Mouse (Mus musculus): ENCODE measurements around the gene Fahd2a.

The Fahd2a gene

DNA sequence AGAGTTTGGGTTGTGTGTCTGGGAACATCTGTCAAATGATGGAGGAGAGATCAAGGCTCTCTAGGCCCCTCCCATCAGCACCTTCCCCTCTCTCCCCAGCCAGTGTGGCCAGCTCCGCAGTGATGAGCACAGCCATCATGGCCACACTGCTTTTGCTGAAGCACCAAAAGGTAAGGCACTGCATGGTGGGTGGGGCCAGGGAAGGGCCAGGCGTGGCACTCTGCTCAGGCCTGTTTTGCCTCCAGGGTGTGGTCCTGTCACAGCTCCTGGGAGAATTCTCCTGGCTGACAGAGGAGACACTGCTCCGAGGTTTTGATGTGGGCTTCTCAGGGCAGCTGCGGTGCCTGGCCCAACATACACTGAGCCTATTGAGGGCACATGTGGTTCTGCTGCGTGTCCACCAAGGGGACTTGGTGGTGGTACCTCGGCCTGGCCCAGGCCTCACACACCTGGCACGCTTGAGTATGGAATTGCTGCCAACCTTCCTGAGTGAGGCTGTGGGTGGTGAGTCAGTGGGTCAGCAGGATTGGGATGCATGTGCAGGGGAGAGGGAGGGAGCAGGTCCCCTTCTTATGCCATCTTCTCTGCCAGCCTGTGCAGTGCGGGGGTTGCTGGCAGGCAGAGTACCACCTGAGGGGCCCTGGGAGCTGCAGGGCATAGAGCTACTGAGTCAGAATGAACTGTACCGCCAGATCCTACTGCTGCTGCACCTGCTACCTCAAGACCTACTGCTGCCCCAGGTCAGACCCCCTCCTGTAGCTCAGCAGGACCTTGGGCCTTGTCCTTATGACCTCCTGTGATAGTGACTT lies 10.7 kb downstream of the Fahd2a start:
- no peak for DNase-seq (ENCODE audit: low spot score in 2 of 2)

DNA sequence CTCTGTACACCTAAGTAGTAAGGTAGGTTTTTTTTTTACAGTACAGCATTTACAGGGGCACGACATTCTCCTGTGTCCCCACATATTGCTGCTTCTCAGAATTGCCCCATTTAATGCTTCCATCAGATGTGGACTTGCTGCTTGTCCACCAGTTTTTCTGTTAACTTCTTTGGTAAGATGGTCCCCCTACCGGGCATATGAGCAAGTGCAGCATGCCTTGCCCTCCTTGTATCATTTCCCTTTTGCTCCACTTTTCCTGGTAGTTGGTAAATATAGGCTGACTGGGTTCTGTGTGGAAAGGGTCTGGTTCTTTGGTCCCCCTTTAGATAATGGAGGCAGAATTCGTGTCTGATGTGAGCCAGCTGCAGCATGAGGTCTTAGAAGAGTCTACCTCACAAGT lies 14.1 kb downstream of the Fahd2a start:
- DNase-seq (ENCODE audit: low spot score in 2 of 2), result peak in 1 of 2 experiments; percentile 27

DNA sequence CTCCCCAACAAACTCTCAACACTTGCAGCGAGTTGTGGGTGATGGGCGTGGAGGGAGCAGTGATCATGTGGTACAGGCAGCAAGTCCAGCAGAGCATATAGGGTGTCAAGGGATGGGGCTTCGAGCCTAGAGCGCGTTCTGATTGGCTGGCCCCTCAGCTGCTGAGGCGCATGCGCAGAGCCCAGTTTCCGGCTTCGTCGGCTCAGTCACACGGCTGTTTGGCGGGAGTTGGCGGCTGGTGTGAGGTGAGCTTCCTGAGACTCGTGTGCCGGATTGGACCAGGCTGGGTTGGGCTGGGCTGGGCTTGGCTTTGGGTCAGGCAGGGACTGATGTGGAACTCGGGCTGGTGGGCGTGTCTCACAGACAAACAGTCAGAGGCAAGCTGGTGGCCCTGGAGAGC lies 19.4 kb downstream of the Fahd2a start, which contains the start of gene Gpat2:
TSS of gene Gpat2 (plus strand) at position 223 of the 400 bp plus-strand sequence.
- DNase-seq (ENCODE audit: low spot score in 2 of 2), result no peak

DNA sequence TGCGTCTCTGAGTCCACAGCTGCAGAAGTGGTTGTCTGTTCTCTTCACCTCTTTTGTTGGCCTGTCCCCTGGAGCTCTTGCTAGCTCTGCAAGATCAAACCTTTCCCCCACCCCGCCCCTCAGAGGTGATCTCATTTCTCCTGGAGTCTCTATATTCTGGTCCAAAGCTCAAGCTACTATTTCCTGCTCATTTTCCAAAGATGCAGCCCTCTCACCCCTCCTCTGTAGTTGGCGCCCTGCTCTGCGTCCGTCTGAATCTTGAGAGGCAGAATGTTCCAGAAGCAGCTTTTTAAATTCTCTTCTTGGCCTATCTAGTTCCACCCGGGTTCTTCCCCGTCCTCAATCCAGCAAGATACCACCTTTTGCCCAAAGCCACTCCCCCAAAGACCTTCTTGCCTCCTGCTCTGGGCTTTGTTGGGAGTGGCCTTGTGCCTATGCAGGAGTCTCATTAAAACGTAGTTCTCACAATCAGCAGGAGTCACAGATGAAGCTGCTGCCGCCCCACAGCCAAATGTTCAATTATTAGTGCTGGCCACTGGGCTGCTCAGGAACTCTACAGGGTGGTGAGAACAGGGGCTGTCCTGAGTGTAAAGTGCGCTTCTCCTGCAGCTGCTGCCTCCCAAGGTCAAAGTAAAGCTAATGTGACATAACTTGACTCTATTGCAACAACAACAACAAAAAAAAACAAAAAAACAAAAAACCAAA lies 25.9 kb downstream of the Fahd2a start:
- no peak for DNase-seq (ENCODE audit: low spot score in 2 of 2)

DNA sequence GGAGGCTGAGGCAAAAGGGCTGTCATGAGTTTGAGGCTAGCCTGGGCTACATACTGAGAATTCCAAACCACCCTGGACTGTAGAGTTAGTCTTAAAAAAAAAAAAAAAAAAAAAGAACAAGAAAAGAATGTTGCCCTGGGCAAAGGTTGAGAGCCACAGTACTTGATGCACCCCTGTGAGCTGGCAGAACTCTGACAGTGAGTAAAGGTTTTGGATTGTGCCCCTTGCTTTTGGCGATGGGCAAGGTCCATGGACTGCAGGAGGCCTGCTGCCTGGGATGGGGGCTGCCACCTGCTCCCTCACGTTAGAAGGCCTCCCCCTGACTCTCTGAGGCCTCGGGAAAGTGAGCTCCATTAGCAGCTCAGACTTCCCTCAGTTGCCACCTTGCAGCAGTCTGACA lies 27.7 kb downstream of the Fahd2a start:
- DNase-seq (ENCODE audit: low spot score in 2 of 2), result no peak

DNA sequence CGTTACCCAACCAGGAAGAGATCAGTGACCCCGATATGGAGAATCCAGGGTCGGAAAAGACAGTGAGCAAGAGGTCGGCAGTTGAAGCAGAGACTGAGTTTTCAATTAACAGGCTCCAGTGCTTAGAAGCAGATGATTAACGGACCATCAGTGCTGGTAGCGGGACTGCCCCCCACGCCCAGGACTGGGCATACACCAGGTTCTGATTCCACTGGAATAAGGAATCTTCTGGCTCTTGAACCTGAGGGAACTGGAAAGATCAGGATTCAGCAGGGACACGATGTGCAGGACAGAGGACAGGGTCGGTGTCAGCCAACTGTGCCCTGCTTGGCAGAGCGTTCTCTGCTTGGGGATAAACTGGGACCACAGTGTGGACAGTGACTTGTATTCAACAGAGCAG lies 28.6 kb downstream of the Fahd2a start:
- DNase-seq (ENCODE audit: low spot score in 2 of 2), result no peak

DNA sequence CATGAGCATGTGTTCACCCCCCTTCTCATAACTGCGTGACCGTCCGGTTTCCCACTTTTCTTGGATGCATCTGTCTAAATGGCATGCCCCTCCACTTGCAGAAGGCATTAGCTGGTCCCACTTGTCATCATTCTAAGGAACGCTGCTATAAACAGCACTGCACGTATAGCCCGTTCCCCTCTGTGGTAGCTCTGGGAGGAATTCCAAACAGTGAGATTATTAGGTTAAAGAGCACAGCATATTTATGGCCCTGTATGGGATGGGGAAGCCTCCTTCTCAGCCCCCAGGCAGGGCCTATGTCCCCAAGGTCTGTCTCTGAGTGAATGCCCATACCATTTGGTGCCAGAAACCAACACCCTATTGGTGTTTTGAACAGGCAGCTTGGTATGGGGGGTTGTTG lies 33.2 kb downstream of the Fahd2a start:
- DNase-seq (ENCODE audit: low spot score in 2 of 2), result no peak

DNA sequence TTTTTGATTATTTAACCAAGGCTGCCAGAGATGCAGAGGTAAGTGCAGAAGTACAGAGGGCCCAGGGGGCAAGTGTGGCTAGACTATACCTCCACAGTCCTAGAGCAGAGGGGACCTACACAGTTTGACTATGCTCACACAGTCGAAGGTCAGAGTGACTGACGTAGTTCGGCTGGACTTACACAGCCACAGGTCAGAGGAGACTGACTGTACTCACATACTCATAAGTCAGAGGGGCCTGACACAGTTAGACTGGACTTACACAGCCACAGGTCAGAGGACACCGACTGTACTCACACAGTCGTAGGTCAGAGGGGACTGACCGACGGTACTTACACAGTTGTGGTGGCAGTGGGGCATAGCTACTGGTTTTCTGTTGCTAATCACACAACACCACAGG lies 45.6 kb downstream of the Fahd2a start:
- DNase-seq (ENCODE audit: low spot score in 2 of 2), result no peak

DNA sequence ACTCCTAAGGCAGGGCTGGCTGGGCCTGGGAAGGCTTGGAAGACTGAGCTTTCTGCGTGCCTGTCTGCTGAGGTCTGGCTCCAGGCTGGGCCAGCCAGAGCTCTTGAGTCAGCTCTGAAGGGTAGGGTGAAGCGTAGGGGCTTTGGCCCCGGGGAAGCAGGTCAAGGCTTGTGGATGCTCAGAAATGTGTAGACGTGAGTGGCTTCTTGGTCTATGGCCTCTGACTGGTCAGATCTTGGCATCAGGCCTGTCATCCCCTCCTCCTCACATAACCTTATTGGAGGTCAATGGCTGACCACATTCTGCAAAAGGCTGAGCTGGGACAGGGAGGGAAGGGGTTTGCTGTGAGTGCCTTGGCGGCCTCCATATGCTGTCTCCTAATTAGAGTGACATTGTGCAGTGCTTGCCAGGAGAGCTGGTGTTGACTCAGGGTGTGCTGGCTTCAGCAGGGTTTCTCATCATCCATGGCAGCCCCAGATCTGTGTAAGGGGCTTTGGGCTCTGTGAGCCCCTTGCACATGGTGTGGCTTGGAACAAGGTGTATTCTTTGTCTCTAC lies 49.7 kb downstream of the Fahd2a start:
- no peak for DNase-seq (ENCODE audit: low spot score in 2 of 2)

DNA sequence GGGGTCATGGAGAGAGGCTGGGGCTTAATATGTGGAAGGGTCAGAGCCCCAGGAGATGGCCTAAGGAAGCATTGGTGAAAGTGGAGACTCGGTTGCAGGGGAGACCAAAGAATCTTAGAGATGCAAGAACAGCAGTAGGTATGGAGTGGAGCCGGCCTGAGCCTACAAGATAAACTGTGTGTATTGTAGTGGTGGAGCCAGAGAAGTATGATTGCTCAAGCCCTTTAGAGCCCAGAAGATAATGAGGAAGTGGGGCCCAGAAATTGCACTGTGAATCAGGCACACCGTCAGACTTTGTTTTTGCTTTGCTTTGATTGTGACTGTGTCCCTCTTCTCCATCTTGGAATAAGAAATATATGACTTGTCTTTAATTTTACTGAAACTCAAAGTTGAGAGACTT lies 53.0 kb downstream of the Fahd2a start:
- DNase-seq (ENCODE audit: low spot score in 2 of 2), result no peak

DNA sequence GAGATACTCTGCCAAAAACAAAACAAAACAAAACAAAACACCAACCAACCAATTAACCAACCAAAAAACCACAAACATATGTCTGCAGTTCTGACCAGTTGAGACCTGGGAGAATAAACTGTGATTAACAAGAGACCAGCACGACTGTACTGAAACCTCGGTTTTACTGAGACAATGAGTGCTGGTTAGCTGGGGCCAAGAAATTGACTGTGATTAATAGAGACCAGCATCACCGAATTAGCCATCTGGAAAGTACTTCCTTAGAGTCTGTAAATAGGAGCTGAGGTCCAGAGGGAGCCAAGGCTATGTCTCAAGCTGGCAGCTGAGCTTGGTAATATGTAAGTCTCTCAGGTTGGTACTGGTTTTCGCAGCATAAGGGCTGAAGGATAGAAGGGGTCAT lies 53.5 kb downstream of the Fahd2a start:
- DNase-seq (ENCODE audit: low spot score in 2 of 2), result no peak

DNA sequence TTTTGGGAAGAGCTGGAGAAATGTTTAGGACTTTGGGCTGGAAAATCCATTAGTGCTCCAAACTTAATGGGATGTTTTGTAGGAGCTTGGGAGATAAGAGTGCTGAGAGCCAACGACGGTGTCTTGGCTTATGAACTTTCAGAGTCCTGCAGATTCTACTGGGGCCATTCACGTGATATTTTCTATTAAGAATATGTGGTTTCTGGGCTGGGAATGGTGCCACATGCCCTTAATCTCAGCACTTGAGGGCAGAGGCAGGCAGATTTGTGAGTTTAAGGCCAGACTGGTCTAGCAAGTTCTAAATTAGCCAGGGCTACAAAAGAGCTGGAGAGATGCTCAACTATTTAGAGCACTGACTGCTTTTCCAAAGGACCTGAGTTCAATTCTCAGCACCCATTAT lies 54.0 kb downstream of the Fahd2a start:
- DNase-seq (ENCODE audit: low spot score in 2 of 2), result no peak

DNA sequence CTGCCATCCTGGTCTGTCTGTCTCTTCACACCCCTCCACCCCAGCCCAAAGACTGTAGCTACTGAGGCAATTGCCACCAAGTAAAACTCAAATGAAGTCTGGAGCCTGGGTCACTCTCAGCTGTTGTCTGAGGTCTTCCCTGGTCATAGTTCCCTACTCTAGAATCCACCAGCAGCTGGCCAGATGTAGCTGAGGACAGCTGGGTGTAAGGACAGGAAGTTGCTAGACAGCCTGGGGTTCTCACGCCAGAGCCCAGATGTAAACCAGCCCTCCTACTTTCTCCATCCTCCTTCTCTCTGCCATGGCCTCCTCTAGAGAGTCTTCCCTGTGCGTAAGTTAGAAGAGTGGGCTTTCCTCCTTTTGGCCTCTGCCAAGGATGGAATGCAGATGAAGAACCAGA lies 56.8 kb downstream of the Fahd2a start:
- DNase-seq (ENCODE audit: low spot score in 2 of 2), result no peak

Data from frontal cortex, postnatal 25 days (tissue).